Mouse (Mus musculus): ENCODE measurements around the gene Slc30a9. TPM values are rescaled to one million over a fixed set of nuclear protein-coding genes. Genes with fewer than 3 reads are reported as not detected.

The Slc30a9 gene
- total RNA-seq, 2 experiments from 2014 or later, result 282 to 366 TPM

DNA sequence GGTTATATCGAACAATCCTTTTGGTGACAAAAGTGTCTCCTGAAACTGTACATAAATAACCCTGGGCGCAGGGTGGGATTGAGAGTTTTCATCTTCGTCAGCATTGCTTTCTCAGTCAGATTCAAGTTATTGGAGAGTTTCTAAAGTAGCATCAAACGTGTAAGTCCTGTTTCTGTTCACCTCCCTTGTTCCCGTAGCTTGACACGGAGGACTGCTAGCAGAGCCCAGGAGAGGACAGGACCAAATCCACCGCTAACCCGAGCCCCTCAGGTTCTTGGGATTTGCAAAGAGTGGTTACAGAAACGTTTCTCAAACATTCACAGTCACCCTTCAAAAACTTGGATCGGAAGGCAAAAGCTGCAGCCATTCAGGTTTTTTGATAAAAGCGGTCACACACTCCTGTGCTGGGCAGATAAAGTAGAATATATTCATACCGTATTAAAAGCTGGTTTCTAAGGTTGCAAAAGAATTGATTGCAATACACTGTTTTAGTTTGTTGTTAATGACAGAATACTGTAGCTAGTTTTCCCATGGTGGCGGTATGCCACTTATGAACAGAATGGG is 986 bp downstream of the Slc30a9 start:
- peak; percentile 72 for ATAC-seq (replicated peaks; ENCODE audit: low FRiP score, poor library complexity, severe bottlenecking)

DNA sequence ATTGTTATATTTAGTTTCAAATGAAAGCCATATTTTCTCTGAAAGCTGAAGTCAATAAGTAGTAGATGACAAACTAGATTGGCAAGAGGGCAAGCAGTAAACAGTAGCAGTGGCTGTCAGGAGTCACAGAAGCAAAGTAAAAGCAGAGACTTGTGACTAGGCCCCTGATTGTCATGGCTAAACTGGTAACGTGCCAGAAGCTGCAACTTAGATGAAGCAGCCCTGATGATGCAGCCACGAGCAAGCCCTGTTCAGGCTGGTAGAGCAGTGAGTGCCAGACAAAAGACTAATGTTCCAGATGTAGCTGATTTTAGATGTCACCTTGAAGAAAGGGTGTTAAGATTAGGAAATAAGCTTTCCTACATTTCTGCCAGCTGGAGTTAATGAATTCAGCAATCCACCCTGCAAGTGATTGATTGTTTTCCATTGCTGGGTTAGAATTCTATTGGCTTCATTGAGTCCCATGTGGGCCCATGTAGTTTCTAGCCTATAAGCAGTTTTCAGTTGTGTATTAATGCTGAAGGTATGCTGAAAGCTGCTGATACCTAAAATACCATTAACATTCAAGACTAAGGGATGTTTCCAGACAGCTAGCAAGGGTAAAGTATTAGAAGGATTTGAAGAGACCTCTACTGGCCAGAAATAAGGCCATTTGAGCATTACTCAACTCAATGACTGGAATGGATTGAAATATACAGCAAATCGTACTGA is 5.2 kb downstream of the Slc30a9 start:
- no peak for ATAC-seq (replicated peaks; ENCODE audit: low FRiP score, poor library complexity, severe bottlenecking)

DNA sequence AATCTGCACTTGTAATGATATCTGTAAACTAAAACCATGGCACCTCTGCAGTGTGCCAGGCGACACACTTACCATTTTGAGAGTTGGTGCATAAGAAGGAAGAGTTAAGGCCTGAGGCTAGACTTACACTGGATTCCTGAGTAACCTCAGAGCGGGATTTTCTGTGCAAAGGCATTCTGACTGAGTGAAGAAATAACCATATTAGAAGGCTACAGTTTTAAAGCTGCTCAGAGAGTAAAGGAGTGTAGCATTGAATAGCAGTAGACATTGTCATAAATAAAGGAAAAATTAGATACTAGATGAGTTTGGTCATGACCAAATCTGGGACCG is 5.7 kb downstream of the Slc30a9 start:
- ATAC-seq (replicated peaks; ENCODE audit: low FRiP score, poor library complexity, severe bottlenecking), result no peak

DNA sequence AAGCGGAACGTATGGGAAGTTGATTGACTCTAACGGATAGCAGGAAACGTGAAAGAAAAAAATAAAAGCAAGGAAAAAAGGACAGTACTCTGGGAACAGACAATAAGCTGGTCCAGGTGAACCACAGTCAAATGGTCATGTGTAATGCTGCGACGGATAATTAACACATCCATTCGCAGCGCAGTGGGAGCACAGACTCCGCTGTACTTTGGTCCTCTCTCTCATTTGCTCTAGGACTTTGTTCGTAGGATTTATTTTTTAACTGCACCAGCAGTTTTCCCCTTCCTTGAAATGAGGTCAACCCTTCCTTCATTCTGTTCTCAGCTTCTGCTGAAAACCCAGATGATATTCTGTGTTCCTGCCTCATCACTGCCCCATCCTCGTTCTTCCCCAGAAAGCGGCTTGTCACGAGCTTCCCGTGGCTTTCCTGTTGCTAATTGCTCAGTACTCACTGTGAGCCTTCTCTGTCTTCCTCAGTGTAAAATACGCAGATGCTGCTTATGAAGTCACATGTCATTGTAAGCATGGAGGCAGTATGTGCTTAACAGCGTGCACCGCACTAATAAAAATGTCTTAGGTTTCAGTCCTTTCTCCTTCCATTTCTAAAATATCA is 15.0 kb downstream of the Slc30a9 start:
- no peak for ATAC-seq (replicated peaks; ENCODE audit: low FRiP score, poor library complexity, severe bottlenecking)

DNA sequence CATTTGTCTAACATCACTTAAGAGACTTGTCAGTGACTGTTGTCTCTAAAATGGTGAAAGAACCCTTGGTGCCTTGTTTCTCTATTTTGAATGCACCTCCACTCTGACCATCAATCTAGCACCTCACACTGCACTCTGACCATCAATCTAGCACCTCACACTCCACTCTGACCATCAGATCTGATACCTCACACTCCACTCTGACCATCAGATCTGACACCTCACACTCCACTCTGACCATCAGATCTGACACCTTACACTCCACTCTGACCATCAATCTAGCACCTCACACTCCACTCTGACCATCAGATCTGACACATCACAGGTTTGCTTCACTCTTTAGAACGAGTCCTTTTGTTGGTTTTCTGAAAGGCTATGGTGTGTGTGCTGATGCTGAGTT is 17.3 kb downstream of the Slc30a9 start:
- ATAC-seq (replicated peaks; ENCODE audit: low FRiP score, poor library complexity, severe bottlenecking), result no peak

DNA sequence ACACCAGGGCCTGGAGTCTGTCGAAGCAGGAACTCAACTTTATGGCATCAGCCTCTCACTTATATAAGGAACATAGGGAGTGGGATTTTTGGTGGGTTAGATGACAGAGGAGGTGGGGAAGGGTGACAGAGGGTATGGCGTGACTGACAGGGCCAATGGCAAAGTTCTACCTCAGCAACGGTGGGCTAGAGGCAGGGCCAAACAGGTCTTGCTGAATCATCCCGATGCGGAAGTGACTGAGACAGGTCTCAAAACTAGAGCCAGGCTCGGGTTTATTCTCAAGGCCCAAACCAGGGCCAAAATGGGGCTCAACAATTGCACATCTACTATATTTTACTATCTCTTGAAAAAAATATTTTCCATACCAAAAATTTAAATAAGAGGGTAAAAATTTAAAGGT is 34.1 kb downstream of the Slc30a9 start:
- ATAC-seq (replicated peaks; ENCODE audit: low FRiP score, poor library complexity, severe bottlenecking), result no peak

DNA sequence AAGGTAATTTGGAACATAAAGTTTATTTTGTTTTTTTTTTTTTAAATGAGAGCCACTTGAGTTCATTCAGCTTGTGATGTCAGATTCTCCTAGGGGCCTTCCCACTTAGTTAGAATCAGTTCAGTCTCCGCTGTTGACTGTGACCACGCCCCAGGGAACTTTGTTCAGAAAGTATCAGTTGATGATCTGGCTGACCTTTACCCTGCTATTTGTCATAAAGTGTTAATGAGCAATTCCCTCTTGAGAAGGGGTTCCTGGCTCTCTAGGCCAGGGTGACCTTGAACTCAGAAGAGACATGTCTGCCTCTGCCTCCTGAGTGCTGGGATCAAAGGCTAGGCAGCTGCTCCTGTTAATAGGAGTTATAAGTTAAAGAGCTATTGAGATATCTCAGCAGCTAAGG is 40.3 kb downstream of the Slc30a9 start:
- ATAC-seq (replicated peaks; ENCODE audit: low FRiP score, poor library complexity, severe bottlenecking), result no peak

DNA sequence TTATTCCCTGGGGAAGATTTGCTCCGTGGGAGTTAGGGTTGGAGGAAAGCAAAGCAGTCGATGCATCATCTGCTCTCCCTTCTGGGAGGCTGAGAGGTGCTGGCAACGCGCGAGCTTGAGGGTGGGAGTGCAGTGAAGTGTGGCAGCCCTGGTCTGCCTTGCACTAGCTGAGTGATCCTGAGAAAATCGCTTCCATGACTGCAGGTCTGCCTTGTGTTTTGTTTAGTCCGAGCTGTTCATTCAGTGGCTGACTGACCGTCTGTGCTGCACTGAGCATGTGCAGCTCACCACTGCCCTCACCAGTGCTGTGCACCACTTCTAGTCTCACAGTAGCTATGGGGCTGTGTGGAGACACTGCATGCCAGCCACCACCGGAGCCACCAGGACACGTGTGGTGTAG is 42.2 kb downstream of the Slc30a9 start:
- 0 out of 2 replicates have a peak, but pooled peaks have one; percentile 20 for ATAC-seq (replicated peaks; ENCODE audit: low FRiP score, poor library complexity, severe bottlenecking)

DNA sequence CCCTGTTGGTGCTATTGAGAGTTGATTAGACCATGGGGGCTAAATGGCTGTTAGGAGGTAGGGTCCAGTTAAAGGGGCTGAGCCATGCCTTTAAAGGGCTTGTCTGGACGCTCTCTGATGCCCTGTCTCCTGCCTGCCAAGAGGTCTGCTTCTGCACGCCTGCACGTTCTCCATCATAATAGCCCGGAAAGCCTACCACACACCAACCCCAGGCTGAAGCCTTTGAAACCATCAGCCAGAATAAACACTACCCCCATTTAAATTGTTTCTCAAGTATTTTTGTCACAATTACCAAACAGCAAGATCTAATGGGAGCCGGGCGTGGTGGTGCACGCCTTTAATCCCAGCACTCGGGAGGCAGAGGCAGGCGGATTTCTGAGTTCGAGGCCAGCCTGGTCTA is 55.6 kb downstream of the Slc30a9 start:
- no peak for ATAC-seq (replicated peaks; ENCODE audit: low FRiP score, poor library complexity, severe bottlenecking)

DNA sequence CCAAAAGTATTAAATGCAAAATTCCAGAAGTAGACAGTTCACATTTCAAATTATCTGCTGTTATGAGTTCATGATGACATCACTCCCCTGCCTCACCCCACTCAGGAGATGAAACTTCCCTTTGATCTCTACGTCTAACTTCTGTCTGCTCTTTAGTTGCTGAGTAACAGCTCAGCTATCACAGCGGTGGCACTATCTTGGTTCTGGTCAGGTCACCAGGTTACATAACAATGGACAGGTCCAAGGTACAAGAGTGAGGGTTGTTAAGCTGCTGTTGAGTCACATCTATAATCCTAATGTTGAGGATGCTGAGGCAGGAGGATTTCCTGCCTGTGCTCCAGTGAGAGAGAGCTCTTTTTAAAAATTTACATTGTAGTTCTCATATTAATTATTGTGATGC is 56.2 kb downstream of the Slc30a9 start:
- no peak for ATAC-seq (replicated peaks; ENCODE audit: low FRiP score, poor library complexity, severe bottlenecking)

DNA sequence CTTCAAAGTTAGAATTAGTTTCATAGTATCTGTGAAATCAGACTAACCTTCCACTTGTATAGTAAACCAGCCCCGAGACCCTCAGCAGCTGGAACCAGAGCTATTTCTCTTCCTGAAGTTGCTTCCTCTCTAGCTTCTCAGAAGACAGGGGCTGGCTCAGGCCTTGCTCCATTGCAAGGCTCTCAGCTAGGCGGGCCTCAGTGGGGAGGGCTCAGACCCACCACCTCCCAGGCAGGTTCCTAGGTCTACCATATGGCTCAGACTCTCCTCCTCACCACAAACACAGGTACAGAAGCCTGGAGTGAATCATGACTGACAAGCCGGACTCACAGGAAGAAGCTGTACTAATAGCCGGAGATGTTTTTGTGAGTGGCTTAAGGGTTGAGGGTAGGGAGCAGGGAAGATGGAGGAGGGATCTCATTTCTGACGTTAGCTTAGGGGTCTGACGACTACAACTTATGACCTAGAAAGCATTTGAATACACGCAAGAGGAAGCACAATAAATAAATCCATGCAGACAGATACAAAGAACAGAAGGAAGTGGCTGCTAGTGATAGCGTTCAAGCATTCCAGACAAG is 70.4 kb downstream of the Slc30a9 start:
- no peak for ATAC-seq (replicated peaks; ENCODE audit: low FRiP score, poor library complexity, severe bottlenecking)

DNA sequence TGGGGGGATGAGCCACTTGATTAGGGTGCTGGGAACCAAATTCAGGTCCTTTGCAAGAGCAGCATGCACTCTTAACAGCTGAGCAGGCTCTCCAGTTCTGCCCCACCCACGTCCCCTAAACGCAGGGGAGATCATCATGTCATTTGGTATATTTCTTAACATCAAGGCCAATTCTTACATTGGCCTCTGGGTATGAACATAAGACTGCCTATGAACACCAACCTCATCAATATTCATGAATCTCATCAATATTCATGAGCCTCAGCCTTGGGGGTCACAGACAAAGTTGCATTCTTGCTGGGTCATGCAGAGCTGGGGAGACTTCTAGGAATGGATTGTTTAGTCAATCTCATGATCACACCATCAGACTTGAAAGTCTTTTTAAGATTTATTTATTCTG is 74.9 kb downstream of the Slc30a9 start:
- ATAC-seq (replicated peaks; ENCODE audit: low FRiP score, poor library complexity, severe bottlenecking), result no peak

DNA sequence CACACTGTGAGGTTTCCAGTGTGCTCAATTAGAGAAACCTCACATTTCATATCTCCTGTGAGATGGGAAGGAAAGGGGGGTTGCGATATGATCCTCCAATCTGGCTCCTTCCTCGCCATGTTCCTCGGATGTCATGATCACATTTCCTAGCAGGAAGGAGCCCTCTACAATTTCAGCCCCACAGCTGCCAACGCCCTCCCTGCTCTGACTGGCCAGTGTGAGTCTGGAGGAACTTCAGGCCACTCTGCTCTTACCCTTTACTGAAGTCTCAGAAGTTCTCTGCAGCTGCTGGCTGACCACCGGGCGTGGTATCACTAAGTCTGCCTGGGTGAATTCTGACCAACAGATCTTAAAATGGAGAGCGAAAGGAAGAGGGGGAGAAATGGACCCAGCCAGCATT is 75.8 kb downstream of the Slc30a9 start:
- ATAC-seq (replicated peaks; ENCODE audit: low FRiP score, poor library complexity, severe bottlenecking), result no peak

DNA sequence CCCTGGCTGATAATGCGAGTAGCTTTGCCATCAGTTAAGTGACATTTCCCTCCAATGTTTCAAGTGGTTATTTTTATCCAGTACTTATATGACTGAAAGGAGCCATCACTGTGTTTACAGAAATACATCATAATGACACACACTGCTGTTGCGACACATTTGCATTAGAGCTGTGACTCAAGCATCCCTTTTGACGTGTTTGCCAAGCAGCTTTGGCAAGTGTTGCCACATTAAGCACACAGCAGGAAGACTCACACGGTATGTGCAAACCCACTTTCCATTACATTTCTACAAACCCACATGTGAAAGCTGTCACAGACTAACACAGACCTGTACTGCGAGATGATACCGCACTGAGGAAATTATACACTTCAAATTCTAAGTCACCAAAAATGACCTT is 87.2 kb downstream of the Slc30a9 start:
- no peak for ATAC-seq (replicated peaks; ENCODE audit: low FRiP score, poor library complexity, severe bottlenecking)

DNA sequence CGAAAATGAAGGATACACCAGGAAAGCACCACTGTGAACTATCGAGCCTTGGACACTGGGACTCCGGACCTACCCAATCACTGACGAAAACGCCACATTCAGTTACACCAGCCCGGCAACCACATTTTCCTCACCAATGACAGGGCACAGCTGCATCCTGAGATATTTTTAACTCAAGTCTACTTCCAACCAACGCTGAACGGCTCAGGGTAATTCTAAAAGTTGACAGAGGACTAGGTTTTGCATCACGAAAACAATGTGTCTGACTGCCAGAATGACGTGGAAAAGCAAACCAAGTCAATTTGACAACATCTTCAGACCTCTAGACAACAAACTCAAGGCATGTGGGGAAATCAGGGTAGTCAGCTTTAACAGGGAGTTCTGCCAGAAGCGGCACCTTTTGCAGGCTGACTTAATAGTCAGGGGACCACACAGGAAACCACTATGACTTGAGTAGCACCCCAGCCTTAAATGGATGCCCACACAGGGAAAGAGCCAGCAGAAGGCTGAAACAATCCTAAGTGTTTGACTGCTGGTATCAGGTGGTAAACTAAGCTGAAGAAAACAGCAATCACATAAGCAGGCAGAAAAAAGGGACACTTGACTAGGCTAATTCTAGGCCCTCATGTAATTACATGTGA is 88.6 kb downstream of the Slc30a9 start:
- no peak for ATAC-seq (replicated peaks; ENCODE audit: low FRiP score, poor library complexity, severe bottlenecking)

DNA sequence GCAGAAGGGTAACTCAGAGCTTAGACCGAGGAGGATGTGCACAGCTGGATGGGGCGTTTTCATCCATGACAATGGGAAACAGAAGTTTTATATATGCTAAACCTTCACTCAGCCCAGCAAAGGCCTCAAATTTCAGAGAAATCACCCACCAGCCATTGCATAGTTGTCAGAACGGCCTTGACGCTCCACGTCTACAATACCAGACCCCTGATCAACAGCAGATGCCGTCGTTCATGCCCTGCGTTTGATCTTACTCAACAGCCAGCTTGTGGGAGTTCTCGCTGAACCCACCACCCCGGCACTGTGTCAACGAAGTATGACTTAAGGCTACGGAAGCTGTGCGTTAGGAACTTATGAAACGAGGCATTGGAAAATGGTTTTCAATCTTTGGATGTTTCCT is 90.4 kb downstream of the Slc30a9 start:
- no peak for ATAC-seq (replicated peaks; ENCODE audit: low FRiP score, poor library complexity, severe bottlenecking)

DNA sequence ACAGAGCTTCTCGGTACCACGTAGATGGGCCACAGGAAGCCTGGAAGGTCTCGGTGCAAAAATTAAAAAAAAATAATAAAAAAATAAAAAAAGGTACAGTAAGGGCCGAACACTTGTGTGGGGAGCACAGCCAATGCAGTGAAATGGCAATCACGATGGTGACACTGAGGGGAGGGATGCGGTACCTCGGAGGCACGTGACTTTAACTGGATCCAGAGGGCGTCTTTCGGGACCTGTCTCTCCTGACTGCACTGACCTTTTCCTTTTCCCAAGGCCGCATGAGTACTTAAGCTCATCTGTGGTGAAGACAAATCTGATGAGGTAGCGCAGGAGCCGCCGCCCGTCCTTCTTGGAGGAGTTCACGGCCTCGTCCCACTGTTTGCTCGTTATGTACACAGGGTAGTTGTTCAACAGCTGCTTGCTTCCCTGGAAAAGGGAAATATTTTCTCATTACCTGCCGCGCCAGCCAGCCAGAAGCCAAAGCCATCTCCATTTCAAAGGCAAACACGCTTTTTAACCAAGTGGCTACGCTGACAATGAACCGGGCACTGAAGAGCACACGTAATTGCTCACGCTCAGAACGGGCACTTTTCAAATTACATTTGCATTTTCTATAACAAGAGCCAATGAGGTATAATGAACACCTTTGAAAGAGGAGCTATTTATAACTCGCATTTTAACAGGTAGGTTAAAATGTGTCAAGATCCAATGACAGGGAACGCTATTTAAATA is 93.3 kb downstream of the Slc30a9 start:
- ATAC-seq (replicated peaks; ENCODE audit: low FRiP score, poor library complexity, severe bottlenecking), result no peak

DNA sequence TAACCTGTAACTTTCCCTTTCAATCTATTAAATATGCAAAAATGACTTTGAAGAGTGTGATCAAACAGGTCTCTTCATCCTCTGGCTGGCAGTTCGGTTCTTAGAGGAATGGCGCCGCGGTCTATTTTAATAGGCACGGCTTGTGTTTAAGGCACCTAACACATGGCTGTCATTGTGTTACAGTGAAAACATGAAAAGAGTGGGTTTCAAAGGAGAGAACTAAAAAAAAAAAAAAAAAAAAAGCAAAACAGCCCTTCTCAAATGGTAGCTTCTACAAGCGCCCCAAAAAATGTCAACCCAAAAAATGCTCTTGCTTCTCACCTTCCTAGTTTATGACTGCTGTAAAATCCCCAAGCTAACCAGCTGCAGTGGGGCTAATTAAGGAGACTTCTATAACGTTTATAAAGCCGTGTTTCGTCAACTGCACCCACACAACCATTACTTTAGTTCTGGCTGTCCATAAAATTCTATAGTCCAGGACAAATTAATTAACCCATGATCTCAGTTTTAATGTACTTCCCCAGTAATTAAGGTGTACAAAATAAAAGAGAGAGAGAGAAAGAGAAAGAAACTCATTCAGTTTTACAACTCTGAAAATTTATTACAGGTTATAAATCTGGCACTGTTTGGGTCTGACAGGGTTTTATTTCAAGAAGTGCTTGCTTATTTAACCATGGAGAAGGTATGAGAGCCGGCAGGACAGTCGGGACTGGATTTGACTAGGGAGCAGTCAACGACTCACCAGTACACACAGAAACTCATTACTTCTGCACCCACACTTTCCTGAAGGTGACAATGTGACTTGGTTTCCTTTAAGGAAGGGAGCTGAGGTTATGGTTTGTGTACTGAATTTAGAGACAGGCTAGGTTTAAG is 94.1 kb downstream of the Slc30a9 start:
- no peak for ATAC-seq (replicated peaks; ENCODE audit: low FRiP score, poor library complexity, severe bottlenecking)

DNA sequence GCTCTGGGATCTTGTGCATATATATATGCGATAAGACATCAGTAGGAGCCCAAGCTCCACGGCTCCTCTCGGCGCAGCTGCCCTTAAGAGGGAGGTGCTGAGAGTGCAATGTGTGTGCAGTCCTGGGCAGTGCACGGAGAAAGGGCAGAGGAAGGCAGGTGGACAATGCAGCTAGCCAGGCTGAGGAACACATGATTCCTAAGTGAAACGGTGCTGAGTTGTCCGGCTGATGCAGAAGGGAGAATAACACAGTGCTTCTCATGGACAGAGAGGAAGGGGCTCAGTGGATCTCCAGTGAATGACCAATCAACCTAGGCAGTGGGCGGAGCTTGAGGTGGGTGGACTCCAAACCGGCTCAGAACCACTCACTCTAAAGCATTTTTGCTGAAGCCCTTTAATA is 94.9 kb downstream of the Slc30a9 start:
- ATAC-seq (replicated peaks; ENCODE audit: low FRiP score, poor library complexity, severe bottlenecking), result no peak

Data from erythroblast, adult 5-6 weeks (primary cell).